20 mouse cellular contexts compared by ENCODE assay signal in genomic region chr17:45473667-45474066, GRCm38 (mm10). TPM values are rescaled to one million over a fixed set of nuclear protein-coding genes. Genes with fewer than 3 reads are reported as not detected.
DNase-seq lines count a peak whose midpoint lies in the region; ATAC-seq and TF ChIP-seq lines count a peak whose summit lies in the region.
"Had no signal": no experiment of that assay in that cellular context is flagged by ENCODE, and none has a peak within 500 bp of the region (broad histone marks: within the 10 kb centered on the region; RNA-seq: fewer than 3 reads in every experiment).

No protein-coding gene starts in this region.

- no peaks in the 10 kb centered on the region for H3K27me3 ChIP-seq in hindbrain, postnatal 0 days (ENCODE audit: insufficient read depth, low read length)
- H3K27me3 ChIP-seq in hindbrain, embryonic 12.5 days = peaks cover 9% of the 10 kb centered on the region; the same call in 1 of the 2 replicates
- H3K27me3 ChIP-seq in testis, adult 2 months (ENCODE audit: control insufficient read depth, insufficient read depth, low read length) = no peaks in the 10 kb centered on the region

- H3K9me3 ChIP-seq in hindbrain, postnatal 0 days (ENCODE audit: low read length) = no peaks in the 10 kb centered on the region
- no peaks in the 10 kb centered on the region for H3K9me3 ChIP-seq in hindbrain, embryonic 12.5 days (replicated peaks)
- H3K9me3 ChIP-seq: embryonic facial prominence, embryonic 13.5 days; forebrain, embryonic 12.5 days; heart, embryonic 10.5 days had no signal

- WGBS in hindbrain, postnatal 0 days = 84% methylated on average over 6 of the region's 6 CpGs
- 82% methylated on average over 6 of the region's 6 CpGs for WGBS in hindbrain, embryonic 12.5 days

- H3K4me2 ChIP-seq in hindbrain, postnatal 0 days (ENCODE audit: low read depth, low read length) = 0 out of 2 replicates have a peak overlapping the region, but pooled peaks have one; percentile 66
- no peak overlapping the region for H3K4me2 ChIP-seq in hindbrain, embryonic 12.5 days (replicated peaks)

- H3K9ac ChIP-seq in hindbrain, postnatal 0 days (replicated peaks; ENCODE audit: low read length) = no peak overlapping the region
- H3K9ac ChIP-seq in hindbrain, embryonic 12.5 days = no peak overlapping the region

- TF ChIP-seq CTCF in hindbrain, postnatal 0 days (IDR thresholded peaks at IDR 0.05; ENCODE audit: low read depth) = no peak
- no peak for TF ChIP-seq CTCF in testis, adult 2 months (IDR thresholded peaks at IDR 0.05; ENCODE audit: control insufficient read depth, insufficient read depth, insufficient replicate concordance, low read depth, low read length)

- no peak for ATAC-seq in hindbrain, postnatal 0 days
- no peak for ATAC-seq in hindbrain, embryonic 12.5 days (ENCODE audit: low FRiP score)
- ATAC-seq: Patski had no signal

- no peak overlapping the region for H3K27ac ChIP-seq in hindbrain, postnatal 0 days
- no peak overlapping the region for H3K27ac ChIP-seq in hindbrain, embryonic 12.5 days
- no peak overlapping the region for H3K27ac ChIP-seq in testis, adult 2 months (ENCODE audit: control insufficient read depth, insufficient read depth, low read depth, low read length)
- H3K27ac ChIP-seq: embryonic facial prominence, embryonic 13.5 days; forebrain, embryonic 12.5 days; heart, embryonic 10.5 days had no signal

- DNase-seq in hindbrain, postnatal 0 days (ENCODE audit: low spot score) = no peak
- no peak for DNase-seq in testis, postnatal 14 days (ENCODE audit: low spot score)
- peak; percentile 64 for DNase-seq in R1 (ENCODE audit: low read depth, low spot score)
- DNase-seq in kidney, postnatal 4 days = no peak
- DNase-seq: adrenal gland, adult 8-10 months; adrenal gland, postnatal 36 days; cerebellum, adult 8-10 months; cerebellum, postnatal 25 days; gastrocnemius, postnatal 10 days; heart, adult 18-20 months; heart, postnatal 10 days had no signal

- no peak for TF ChIP-seq POLR2A in testis, adult 2 months (IDR thresholded peaks at IDR 0.05; ENCODE audit: control insufficient read depth, low read depth, low read length)

- no peak overlapping the region for H3K4me3 ChIP-seq in hindbrain, postnatal 0 days (ENCODE audit: low read length)
- H3K4me3 ChIP-seq in hindbrain, embryonic 12.5 days = no peak overlapping the region
- H3K4me3 ChIP-seq in testis, adult 2 months (ENCODE audit: control insufficient read depth, low read depth, low read length) = peak overlapping the region; percentile 58; the same call in 1 of the 2 replicates

- no peaks in the 10 kb centered on the region for H3K36me3 ChIP-seq in hindbrain, postnatal 0 days (ENCODE audit: insufficient read depth, low read length)
- H3K36me3 ChIP-seq in hindbrain, embryonic 12.5 days = no peaks in the 10 kb centered on the region
- H3K36me3 ChIP-seq in testis, adult 2 months (ENCODE audit: control insufficient read depth, insufficient read depth, low read length) = no peaks in the 10 kb centered on the region; the same call in 1 of the 2 replicates
- H3K36me3 ChIP-seq: embryonic facial prominence, embryonic 13.5 days; forebrain, embryonic 12.5 days; heart, embryonic 10.5 days had no signal

- H3K4me1 ChIP-seq in hindbrain, postnatal 0 days (ENCODE audit: insufficient read depth, low read length) = peaks cover 6% of the 10 kb centered on the region; the same call in 1 of the 2 replicates
- H3K4me1 ChIP-seq in hindbrain, embryonic 12.5 days = peaks cover 13% of the 10 kb centered on the region
- peaks cover 11% of the 10 kb centered on the region for H3K4me1 ChIP-seq in testis, adult 2 months (ENCODE audit: control insufficient read depth, insufficient read depth, low read length)

RNA-seq across cellular contexts. Expression of gene Spats1, which starts 1.5 kb away (rescaled TPM):
- total RNA-seq in hindbrain, postnatal 0 days (2014; rRNA removed) = 0.29 and 4.2 TPM in 2 replicates
- 2.9 and 3.5 TPM in 2 replicates for polyA plus RNA-seq in hindbrain, postnatal 0 days (2015; fragmentation: Nextera tagmentation; extraction: Ambion mirVana)
- 0.62 and 1.4 TPM in 2 replicates for polyA plus RNA-seq in hindbrain, embryonic 12.5 days (2016; fragmentation: Nextera tagmentation; extraction: Ambion mirVana)
- 22.7 and 23.3 TPM in 2 replicates for polyA plus RNA-seq in testis, adult 2 months (2012; rRNA removed)
- total RNA-seq: adrenal gland, postnatal 36 days; hematopoietic stem cell, adult 5-6 weeks had no signal

RNA-seq across cellular contexts. Expression of gene Aars2, which starts 33.0 kb away (rescaled TPM):
- 28.5 and 34.5 TPM in 2 replicates for total RNA-seq in hindbrain, postnatal 0 days (2014; rRNA removed)
- polyA plus RNA-seq in hindbrain, postnatal 0 days (2015; fragmentation: Nextera tagmentation; extraction: Ambion mirVana) = 14.2 and 15.7 TPM in 2 replicates
- polyA plus RNA-seq in hindbrain, embryonic 12.5 days (2016; fragmentation: Nextera tagmentation; extraction: Ambion mirVana) = 23.0 and 23.4 TPM in 2 replicates
- polyA plus RNA-seq in testis, adult 2 months (2012; rRNA removed) = 19.3 and 23.4 TPM in 2 replicates

RNA-seq across cellular contexts. Expression of gene Cdc5l, which starts 40.1 kb away (rescaled TPM):
- total RNA-seq in hindbrain, postnatal 0 days (2014; rRNA removed) = 21.5 and 38.1 TPM in 2 replicates
- 54.2 and 57.7 TPM in 2 replicates for polyA plus RNA-seq in hindbrain, postnatal 0 days (2015; fragmentation: Nextera tagmentation; extraction: Ambion mirVana)
- polyA plus RNA-seq in hindbrain, embryonic 12.5 days (2016; fragmentation: Nextera tagmentation; extraction: Ambion mirVana) = 75.2 and 75.9 TPM in 2 replicates
- 9.3 and 9.8 TPM in 2 replicates for polyA plus RNA-seq in testis, adult 2 months (2012; rRNA removed)

RNA-seq across cellular contexts. Expression of gene Tcte1, which starts 49.6 kb away (rescaled TPM):
- total RNA-seq in hindbrain, postnatal 0 days (2014; rRNA removed) = 0.58 and 1.5 TPM in 2 replicates
- 3.9 and 4.3 TPM in 2 replicates for polyA plus RNA-seq in hindbrain, postnatal 0 days (2015; fragmentation: Nextera tagmentation; extraction: Ambion mirVana)
- polyA plus RNA-seq in hindbrain, embryonic 12.5 days (2016; fragmentation: Nextera tagmentation; extraction: Ambion mirVana) = 2.3 and 3.2 TPM in 2 replicates
- 261 and 281 TPM in 2 replicates for polyA plus RNA-seq in testis, adult 2 months (2012; rRNA removed)
- total RNA-seq: adrenal gland, adult 8-10 months; adrenal gland, postnatal 36 days; CH12.LX; gastrocnemius, postnatal 10 days; gastrocnemius, postnatal 4 days; heart, adult 18-20 months; heart, postnatal 10 days; hematopoietic stem cell, adult 5-6 weeks had no signal
- polyA plus RNA-seq: Patski had no signal
